Mouse (Mus musculus) cerebellum, adult 11 months (tissue): ENCODE data around the gene Npepps.
"Not testable (repeated sequence)": the region's sequence is repeated elsewhere in the genome, so short reads cannot be mapped to it uniquely, and the experiment has no call there.

Source experiments
- DNase-seq: peaks from one replicate; pipeline ENCODE4 v3.0.0; 2022

Npepps gene

DNA sequence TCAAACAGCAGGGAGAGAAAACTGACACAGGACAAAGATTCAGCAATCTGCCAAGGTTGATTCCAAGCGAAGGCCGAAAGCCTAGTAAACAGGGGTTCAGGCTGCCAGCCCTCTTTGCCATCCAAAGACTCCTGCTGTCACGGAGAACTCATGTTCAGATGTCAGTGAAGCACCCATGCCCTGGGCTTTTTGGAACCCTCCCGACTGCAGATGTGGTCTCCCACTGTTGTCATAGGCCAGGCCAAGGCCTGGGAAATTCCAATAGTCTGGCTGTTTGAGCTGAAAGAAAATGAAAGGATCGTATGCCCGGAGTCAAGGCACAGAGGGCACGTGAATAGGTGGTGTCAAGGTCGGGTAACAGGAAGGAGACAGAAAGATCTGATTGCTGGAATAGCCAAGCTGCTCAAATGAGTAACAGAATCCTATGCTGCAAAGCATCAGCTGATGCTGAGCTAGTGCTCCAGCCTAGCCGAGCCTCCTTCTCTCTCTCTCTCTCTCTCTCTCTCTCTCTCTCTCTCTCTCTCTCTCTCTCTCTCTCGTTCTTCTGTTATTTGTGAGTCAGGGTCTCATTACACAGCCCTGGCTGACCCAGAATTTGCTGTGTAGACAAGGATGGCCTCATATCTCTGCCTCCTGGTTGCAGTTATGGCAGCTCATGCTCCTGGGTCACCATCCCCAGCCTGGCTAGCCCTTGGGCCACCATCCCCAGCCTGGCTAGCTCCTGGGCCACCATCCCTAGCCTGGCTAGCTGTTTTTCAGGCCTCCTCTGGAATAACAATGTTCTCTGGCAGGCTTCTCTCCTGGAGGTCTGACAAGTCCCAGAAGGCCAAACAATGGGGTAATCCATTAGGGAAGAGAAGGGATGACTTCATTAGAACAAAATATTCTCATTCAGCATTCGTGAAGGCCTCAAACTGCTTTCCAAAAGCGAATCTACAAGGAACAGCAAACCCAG lies 9.1 kb upstream of the Npepps start:
- DNase-seq = no peak

DNA sequence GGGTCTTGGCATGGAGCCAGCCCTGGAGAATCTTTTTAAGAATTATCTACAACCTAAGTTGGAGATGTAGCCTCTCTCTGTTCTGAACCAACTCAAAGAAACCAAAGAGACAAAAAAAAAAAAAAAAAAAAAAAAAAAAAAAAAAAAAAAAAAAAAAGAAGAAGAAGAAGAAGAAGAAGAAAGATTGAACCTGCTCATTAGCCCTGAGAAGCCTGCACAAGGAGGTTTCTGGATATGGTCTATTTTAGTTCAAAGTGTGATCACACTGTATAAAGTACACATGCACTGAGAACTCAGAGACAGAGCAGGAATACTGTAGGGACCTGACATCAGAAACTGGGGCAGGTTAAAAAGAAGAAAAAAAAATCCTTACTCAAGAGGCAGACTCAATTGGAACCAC lies 7.2 kb upstream of the Npepps start:
- DNase-seq = no peak

DNA sequence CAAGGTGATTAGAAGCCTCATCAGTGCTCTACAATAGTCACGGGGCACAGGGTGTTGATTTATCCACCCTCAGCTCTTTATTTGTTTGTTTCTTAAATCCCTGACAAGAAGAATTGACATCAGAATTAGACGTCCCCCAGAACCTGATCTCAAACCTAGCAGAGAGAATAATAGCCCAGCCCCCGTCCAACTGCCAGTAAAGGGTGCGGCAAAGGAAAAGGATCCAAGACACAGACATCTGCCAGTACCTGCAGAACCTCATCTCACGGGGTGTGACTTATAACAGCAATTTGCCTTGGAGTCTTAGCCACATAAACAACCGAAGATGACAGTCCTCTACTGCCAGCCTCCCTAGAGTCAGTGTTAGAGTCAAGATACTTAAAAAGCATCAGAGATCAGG lies 6.5 kb upstream of the Npepps start:
- no peak for DNase-seq

- DNase-seq = no peak
Observed at GRCm38 (mm10) chr11:97285852-97286775, 5.7 kb upstream of the Npepps start.

DNA sequence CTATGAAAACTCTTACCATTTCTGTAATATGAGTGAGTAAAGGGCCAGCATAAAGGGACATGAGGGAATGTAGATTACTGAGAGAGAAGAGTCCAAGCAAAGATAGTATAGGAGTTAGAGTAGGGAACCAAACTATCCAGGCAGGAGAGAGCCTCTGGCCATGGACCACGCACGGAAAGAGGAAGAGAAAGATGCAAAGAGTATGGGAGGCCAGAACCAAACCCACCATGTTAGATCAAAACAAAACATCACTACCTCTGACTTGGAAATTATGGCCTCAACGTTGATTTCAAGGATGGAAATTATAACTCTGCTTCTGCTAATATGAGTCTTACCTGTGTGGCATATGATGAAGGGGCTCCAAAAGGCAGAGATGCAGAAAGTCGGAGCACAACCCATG lies 4.4 kb upstream of the Npepps start:
- DNase-seq = no peak

- no peak for DNase-seq
Observed at GRCm38 (mm10) chr11:97282179-97282578, 1.7 kb upstream of the Npepps start.

- peak; percentile 47 for DNase-seq
Observed at GRCm38 (mm10) chr11:97279405-97280215, 828 bp downstream of the Npepps start.

DNA sequence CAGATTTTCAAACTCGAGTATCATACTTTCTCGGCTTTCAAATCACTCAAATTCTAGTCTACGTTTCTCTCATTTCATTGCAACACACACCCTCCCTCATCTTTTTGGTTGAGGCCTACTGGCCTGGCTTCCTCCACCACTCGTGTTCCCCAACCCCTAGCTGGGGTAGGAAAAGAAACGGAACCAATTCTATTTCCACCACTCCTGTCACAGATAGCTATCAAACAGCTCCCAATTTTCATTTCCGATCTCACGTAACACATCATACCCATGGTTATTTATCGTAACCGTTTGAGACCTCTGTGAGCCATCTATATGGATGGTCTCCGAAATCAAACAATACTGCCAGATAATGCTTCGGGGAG lies 1.4 kb downstream of the Npepps start:
- no peak for DNase-seq

GRCm38 (mm10) chr11:97278456-97278855 lies 2.0 kb downstream of the Npepps start:
- DNase-seq = no peak

DNA sequence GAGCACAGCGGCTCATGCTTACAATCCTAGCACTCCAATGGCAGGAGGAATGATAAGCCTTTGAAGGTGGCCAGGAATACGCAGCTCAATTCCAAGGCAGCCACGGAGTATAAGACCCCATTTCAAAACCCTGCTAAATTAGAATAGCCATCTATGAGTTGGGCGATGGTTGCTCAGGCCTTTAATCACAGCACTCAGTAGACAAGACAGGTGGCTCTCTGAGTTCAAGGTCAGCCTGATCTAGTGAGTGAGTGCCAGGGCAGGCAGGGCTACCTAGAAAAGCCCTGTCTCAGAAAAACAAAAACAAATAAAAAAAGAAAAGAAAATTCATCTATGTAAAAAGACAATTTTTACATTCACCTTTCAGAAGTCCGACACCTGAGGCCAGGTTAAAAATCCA lies 3.3 kb downstream of the Npepps start:
- DNase-seq = no peak

- DNase-seq = no peak
Observed at GRCm38 (mm10) chr11:97276019-97276418, 4.4 kb downstream of the Npepps start.

DNA sequence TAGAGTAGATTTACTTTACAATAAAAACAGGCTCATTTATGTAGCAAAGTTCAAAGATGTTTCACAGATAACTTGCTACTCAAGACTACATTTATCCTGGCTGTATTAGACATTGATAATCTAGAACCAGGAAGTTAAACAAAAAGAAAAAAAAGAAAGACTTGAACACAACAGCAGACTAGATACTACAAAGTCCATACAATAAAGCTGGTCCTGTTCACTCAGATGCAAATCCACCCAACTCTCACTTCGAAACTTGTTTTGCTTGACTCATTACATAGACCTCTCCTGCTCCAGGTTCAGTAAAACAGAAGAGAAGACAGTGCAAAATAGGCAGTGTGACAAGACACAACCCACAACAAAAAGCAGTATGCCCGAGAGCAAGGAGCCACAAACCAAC lies 5.1 kb downstream of the Npepps start:
- DNase-seq = no peak

DNA sequence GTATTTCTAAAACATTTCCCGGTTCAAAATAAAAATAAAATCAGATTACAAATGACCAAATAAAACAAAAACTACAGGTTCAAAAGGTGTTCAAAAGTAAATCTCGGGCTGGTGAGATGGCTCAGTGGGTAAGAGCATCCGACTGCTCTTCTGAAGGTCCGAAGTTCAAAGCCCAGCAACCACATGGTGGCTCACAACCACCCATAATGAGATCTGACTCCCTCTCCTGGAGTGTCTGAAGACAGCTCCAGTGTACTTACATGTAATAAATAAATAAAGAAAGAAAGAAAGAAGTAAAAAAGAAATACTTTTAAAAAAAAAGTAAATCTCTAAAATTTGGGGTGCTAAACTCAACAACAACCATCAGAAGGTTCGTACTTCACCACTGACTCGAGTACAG lies 5.5 kb downstream of the Npepps start:
- DNase-seq = not testable (repeated sequence)

- no peak for DNase-seq
Observed at GRCm38 (mm10) chr11:97273613-97274012, 6.8 kb downstream of the Npepps start.

DNA sequence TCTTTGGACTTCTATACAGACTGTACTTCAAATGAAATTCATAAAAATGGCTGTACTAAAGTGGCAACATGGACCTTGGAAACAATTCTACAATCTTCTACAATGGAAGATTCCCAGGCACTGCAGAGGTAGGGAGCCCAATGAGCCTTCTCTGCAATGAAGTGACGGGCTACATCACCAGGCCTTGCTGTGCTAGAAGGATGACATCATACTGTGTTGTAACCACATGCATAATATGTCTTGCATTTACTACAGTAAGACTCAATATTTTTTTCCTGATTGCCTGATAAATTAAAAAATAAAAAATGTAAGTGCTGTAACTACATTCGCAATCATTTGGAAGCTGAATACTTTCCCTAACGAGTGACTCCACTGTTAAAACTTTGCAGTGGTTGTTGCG lies 7.6 kb downstream of the Npepps start:
- DNase-seq = no peak

- not testable (repeated sequence) for DNase-seq
Observed at GRCm38 (mm10) chr11:97270004-97270403, 10.4 kb downstream of the Npepps start.

- DNase-seq = not testable (repeated sequence)
Observed at GRCm38 (mm10) chr11:97266544-97266943, 13.9 kb downstream of the Npepps start.

DNA sequence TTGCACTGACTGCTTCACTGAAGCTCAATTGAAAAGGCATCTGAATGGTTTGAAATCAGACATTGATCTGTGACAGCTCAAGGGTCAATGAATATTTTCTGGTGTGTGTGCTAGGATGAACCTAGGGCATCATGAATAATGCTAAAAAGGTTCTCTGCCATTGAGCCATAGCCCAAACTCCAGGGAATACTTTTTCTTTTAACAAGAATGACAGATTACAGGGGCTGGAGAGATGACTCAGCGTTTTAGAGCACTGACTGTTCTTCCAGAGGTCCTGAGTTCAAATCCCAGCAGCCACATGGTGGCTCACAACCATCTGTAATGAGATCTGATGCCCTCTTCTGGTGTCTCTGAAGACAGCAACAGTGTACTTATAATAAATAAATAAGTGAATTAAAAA lies 30.8 kb downstream of the Npepps start:
- DNase-seq = not testable (repeated sequence)

- no peak for DNase-seq
Observed at GRCm38 (mm10) chr11:97246510-97247159, 33.8 kb downstream of the Npepps start.

- DNase-seq = no peak
Observed at GRCm38 (mm10) chr11:97241321-97241720, 39.1 kb downstream of the Npepps start.

DNA sequence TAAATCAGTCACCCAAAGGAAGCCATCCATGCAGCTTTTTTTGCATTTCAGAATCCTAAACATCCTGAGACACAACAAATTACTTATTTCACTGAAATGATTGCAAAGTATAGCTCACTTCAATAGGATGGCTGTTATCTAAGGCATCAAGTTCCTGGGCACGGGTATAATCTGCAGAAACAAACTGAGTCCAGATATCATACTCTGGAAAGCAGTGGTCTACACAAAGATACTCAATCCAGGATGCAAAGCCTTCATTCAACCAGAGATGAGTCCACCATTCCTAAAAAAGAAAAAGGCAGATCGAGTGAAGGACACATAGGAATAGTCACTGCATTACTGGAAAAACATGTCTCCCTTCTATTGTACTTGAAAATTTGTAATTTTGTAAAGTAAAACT lies 42.5 kb downstream of the Npepps start:
- no peak for DNase-seq

- peak; percentile 19 for DNase-seq
Observed at GRCm38 (mm10) chr11:97232436-97232835, 48.0 kb downstream of the Npepps start.
